Mouse (Mus musculus): ENCODE results near the gene Tspan3.

DNA sequence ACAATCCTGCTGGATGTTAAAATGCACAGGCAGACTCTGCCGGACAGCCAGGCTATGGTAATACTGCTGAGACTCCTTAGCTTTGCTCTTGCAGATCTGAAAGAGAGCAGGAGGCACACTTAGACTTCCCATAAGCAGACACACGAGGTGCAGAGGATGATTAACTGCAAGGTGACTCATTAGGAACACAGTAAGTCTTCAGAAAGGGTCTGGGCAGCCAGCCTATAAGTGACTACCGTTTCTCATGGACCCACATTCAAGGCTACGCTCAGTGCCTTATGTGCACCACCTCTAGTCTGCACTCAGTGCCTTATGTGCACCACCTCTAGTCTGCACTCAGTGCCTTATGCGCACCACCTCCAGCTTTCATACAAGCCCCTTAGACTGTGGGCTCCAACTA, 42.2 kb upstream of the Tspan3 start:
- TF ChIP-seq POLR2A (IDR thresholded peaks at IDR 0.05; ENCODE audit: extremely low read depth, insufficient read depth, low read length), result no peak
- TF ChIP-seq CTCF (IDR thresholded peaks at IDR 0.05; ENCODE audit: extremely low read depth, insufficient read depth, low read length), result no peak
